Mouse (Mus musculus): Measurements from ENCODE around the gene Mfsd14a.

GRCm38 (mm10) chr3:116646387-116646786 is 16.1 kb downstream of the Mfsd14a start:
- no peak for TF ChIP-seq GATA1 (IDR thresholded peaks at IDR 0.05; ENCODE audit: borderline replicate concordance, low read length)
- no peak for TF ChIP-seq FLI1 (IDR thresholded peaks at IDR 0.05; ENCODE audit: low read length)

Data from megakaryocyte, embryonic 14.5 days (primary cell).